Mouse (Mus musculus) limb, embryonic 15.5 days (tissue): ENCODE measurements at regions not wholly inside any gene's neighbourhood (a gene's known extent, or its start where the extent isn't known, plus 50 kb on each side); places are given as distances from the start of the nearest gene placed in this dataset.

Experiments used
- ATAC-seq: fragments of 200-750 bp; cut with Nextera tagmentation; 2 replicates; pipeline ENCODE4 v1.8.0; 2017; ENCODE audit warnings: low read depth, moderate TSS enrichment; ENCODE audit not compliant: insufficient number of reproducible peaks, low FRiP score, low TSS enrichment
- H3K27ac ChIP-seq: fragments of 300-500 bp; sonication (generic); 2 replicates; pipeline ENCODE4 v1.5.1; 2015; ENCODE audit warnings: moderate library complexity, mild to moderate bottlenecking, inconsistent platforms
- H3K27me3 ChIP-seq: fragments of 300-500 bp; sonication (generic); 2 replicates; pipeline ENCODE4 v1.6.1; 2015; ENCODE audit warnings: inconsistent platforms
- H3K36me3 ChIP-seq: fragments of 300-500 bp; sonication (generic); 2 replicates; pipeline ENCODE4 v1.6.1; 2015; ENCODE audit warnings: inconsistent platforms
- H3K4me1 ChIP-seq: fragments of 300-500 bp; sonication (generic); 2 replicates; pipeline ENCODE4 v1.6.1; 2015; ENCODE audit warnings: inconsistent platforms
- H3K4me2 ChIP-seq: fragments of 300-500 bp; sonication (generic); 2 replicates; pipeline ENCODE4 v1.6.1; 2015; ENCODE audit warnings: mild to moderate bottlenecking, inconsistent platforms
- H3K4me3 ChIP-seq: fragments of 300-500 bp; sonication (generic); 2 replicates; pipeline ENCODE4 v1.5.1; 2015; ENCODE audit warnings: mild to moderate bottlenecking, inconsistent platforms
- H3K9ac ChIP-seq: fragments of 300-500 bp; sonication (generic); 2 replicates; pipeline ENCODE4 v1.6.1; 2015; ENCODE audit warnings: inconsistent platforms
- H3K9me3 ChIP-seq: fragments of 300-500 bp; sonication (generic); 2 replicates; pipeline ENCODE4 v1.6.1; 2016; ENCODE audit warnings: inconsistent platforms
- WGBS: fragments of 180-500 bp; shearing (Covaris S2); methylation state at CpG from one replicate; pipeline ENCODE4 v1.1.7; 2015; 5-methylcytosine and 5-hydroxymethylcytosine counted together

DNA sequence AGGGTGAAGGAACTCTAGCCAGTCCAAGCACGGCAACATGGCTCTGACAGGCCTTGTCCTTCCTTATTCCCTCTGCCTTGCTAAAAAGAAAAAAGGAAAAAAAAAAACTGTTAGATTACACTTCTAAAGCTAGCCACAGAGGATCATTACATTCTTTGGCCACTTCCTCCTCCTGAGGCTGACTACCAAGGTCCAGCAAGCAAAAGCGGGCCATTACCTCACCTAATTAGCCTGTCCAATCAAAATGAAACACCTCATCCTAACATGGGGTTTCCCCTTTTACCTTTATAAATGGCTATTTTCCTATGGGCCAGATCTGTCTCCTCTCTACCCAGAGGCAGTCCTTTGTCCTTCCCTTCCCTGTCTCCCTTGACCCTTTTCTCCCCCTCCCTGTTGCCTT, 102.2 kb downstream of the Pih1h3b start:
- Histone ChIP-seq H3K27ac (no peak overlapping the region), H3K27me3 (peaks cover 20% of the 10 kb centered on the region), H3K36me3 (no peaks in the 10 kb centered on the region), H3K4me3 (no peak overlapping the region), H3K9ac (no peak overlapping the region), H3K4me2 (no peak overlapping the region), H3K4me1 (no peaks in the 10 kb centered on the region), H3K9me3 (no peaks in the 10 kb centered on the region)
- no peak for ATAC-seq
- WGBS, result 78% methylated on average over 2 of the region's 2 CpGs

DNA sequence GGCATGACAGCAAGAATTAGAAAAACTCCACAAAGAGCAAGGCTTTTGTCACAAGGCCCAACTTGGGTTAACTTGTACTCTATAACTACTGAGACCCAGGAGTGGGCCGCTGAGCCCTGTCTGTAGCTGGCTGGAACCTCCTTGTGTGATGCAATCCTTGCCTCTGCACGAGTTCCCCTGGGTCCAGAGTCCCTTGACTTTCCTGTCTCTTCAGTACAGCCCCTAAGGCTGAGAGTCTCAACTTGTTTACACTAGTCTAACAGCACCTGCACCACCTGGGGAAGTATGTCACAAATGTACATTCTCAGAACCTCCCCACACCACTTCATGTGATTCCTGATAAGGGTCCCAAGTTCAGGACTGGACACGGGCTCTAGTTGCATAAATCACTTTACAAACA, 103.3 kb downstream of the Pih1h3b start:
- no peaks in the 10 kb centered on the region for H3K9me3 ChIP-seq
- H3K27ac ChIP-seq, result no peak overlapping the region
- WGBS, result 71% methylated on average over 3 of the region's 3 CpGs
- H3K4me2 ChIP-seq, result no peak overlapping the region
- H3K4me3 ChIP-seq, result no peak overlapping the region
- no peaks in the 10 kb centered on the region for H3K36me3 ChIP-seq
- no peaks in the 10 kb centered on the region for H3K4me1 ChIP-seq
- peaks cover 21% of the 10 kb centered on the region for H3K27me3 ChIP-seq
- no peak for ATAC-seq
- H3K9ac ChIP-seq, result no peak overlapping the region

DNA sequence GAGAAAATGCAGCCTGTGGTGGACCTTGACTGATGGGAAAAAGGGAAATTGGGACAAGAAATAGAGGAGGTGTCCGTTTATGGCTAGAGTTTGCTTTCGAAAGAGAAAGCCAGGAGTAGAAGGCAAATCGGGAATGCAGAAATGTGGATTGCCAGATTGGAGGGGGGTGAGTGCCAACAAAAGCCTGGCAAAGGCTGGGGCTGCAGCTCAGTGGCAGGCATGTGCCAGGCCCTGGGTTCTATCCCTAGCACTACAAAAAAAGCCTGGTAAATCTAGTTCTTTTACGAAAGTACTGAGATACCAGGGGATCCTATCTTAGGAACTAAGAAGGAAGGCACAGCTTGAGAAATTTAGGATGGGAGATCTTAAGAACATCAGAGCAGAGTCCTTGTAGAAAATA, 117.2 kb downstream of the Pih1h3b start:
- Histone ChIP-seq H3K4me1 (no peaks in the 10 kb centered on the region), H3K36me3 (no peaks in the 10 kb centered on the region), H3K9ac (no peak overlapping the region), H3K27ac (no peak overlapping the region), H3K4me2 (no peak overlapping the region), H3K27me3 (peaks cover 4% of the 10 kb centered on the region; the same call in 1 of the 2 replicates), H3K4me3 (no peak overlapping the region), H3K9me3 (no peaks in the 10 kb centered on the region)
- 80% methylated on average over 4 of the region's 4 CpGs for WGBS
- no peak for ATAC-seq

DNA sequence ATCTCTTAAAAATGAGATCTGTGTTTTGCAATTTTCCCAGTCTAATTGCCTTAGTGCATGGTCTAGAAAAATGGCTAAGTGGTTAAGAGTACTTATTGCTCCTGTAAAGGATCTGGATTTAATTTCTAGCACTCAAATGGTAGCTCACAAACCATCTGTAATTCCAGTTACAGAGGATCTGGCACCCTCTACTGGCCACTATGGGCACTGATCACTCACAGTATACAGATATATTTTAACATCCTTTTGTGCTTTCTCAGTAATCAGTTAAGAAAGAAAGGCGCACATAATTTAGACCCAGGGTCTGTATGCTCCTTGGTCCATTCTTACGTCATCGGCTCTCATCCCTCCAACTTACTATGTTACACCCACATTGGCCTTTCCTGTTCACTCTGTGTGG, 120.3 kb downstream of the Pih1h3b start:
- WGBS, result 95% methylated on average over 3 of the region's 3 CpGs
- H3K27ac ChIP-seq, result no peak overlapping the region
- no peak overlapping the region for H3K4me2 ChIP-seq
- H3K9me3 ChIP-seq, result no peaks in the 10 kb centered on the region
- H3K9ac ChIP-seq, result no peak overlapping the region
- no peaks in the 10 kb centered on the region for H3K36me3 ChIP-seq
- H3K4me3 ChIP-seq, result no peak overlapping the region
- ATAC-seq, result no peak
- no peaks in the 10 kb centered on the region for H3K27me3 ChIP-seq
- no peaks in the 10 kb centered on the region for H3K4me1 ChIP-seq

DNA sequence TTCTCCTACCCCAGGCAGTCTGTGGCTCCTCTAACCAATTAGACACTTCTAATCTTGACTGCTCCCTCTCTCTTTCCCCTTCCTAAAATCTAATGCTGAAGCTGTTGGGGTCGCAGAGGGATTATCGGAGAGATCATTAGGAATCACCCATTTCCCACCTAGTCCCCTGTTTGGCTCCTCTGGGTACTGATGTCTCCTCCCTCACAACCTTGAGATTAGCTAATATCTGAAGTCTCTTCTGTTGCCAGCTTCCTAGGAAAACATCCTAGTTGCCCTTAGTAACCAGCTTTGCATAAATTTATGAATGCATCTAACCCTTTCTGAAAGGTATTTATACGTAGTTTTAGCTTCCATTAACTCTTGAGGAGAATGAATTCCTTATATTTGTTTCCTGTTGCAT, 138.4 kb upstream of the Frmpd3 start:
- no peak overlapping the region for H3K4me3 ChIP-seq
- 68% methylated on average over 3 of the region's 3 CpGs for WGBS
- no peaks in the 10 kb centered on the region for H3K4me1 ChIP-seq
- no peak overlapping the region for H3K27ac ChIP-seq
- H3K9me3 ChIP-seq, result no peaks in the 10 kb centered on the region
- no peak for ATAC-seq
- no peaks in the 10 kb centered on the region for H3K36me3 ChIP-seq
- H3K9ac ChIP-seq, result no peak overlapping the region
- H3K4me2 ChIP-seq, result no peak overlapping the region
- H3K27me3 ChIP-seq, result peaks cover 35% of the 10 kb centered on the region

DNA sequence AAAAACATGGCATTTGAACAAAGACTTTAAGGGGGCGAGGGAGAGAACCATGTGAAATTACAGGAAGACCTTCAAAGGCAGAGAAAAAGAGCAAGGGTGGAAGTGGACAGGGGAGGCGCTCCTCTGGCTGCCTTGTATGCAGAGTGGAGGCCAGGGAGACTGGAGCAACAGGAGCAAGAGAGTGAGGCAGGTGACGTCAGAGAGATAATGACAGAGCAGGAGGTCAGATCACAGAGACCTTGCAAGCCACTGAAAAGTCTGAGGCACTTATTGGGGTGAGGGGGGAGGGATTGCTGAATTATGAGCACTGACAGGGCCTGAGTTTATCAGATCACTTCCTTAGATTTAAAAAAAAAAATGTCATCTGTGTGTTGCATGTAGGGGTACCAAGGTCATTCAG, 133.3 kb upstream of the Frmpd3 start:
- Histone ChIP-seq H3K27me3 (peaks cover 19% of the 10 kb centered on the region), H3K4me2 (no peak overlapping the region), H3K9me3 (no peaks in the 10 kb centered on the region), H3K36me3 (no peaks in the 10 kb centered on the region), H3K4me3 (no peak overlapping the region), H3K4me1 (no peaks in the 10 kb centered on the region), H3K27ac (no peak overlapping the region), H3K9ac (no peak overlapping the region)
- 42% methylated on average over 3 of the region's 3 CpGs for WGBS
- no peak for ATAC-seq

DNA sequence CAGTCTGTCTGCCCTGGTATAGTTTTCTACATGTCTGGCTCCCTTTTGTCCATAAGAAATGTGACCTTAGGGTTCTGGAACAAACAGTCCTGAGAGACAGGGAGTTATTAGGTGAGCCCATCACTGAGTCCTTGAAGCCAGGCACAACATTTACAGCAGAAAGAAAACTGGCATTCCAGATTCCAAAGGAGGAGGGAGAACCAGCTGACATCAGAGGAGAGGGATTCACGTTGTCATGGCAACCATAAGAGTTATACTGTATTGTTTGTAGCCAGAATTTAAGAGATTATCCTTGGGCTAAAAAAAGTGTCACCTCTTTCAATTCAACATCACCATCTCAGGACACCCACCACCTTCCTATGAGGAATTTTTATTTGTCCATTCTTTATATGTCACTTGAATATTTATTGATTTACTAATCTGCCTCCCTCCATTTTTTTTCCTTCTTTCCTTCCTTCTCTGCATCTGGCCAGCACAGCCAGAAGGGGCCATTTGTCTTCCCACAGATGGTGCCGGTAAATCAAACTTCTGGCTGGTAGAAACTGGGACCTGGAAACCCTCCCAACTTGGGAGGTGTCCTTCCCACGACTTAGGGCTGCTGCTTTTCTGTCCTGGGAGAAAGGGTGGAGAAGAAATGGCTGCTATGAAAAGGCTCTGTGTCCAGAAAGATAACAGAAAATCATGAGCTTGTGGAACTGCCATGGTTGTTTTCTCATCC, 129.3 kb upstream of the Frmpd3 start:
- WGBS, result 37% methylated on average over 3 of the region's 3 CpGs
- no peak overlapping the region for H3K4me3 ChIP-seq
- H3K9ac ChIP-seq, result no peak overlapping the region
- H3K4me2 ChIP-seq, result no peak overlapping the region
- H3K27me3 ChIP-seq, result peaks cover 15% of the 10 kb centered on the region; the same call in 1 of the 2 replicates
- no peaks in the 10 kb centered on the region for H3K36me3 ChIP-seq
- ATAC-seq, result no peak
- no peaks in the 10 kb centered on the region for H3K4me1 ChIP-seq
- no peaks in the 10 kb centered on the region for H3K9me3 ChIP-seq
- no peak overlapping the region for H3K27ac ChIP-seq

DNA sequence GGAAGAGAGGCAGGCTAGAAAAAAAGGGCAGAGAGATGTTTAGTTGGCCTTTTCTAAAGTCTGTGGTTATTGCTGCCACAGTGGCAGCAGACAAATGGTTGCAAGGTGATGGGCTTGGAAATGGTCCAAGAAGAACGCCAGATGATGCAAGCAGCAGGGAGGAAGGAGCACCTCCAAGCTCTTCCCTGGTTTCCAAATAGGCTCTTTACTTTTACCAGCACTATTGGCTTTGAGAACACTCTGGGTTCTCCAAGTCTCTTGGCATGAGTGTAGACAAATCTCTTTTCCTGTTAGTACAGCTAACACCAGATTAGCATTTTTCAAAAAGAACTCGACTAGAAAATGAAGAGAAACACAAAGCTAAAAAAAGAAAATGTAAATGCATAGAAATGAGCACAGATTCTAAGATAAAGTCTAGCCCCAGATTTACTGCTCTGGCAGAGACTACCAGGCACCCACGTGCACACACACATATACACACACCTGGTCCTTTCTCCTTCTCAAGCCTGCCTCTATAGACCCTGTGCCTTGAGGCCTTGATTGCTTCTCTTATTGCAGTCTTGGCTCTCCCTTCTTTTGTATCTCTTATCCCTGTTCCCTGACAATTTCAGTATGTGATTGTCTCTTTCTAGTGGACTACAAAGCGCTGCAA, 127.7 kb upstream of the Frmpd3 start:
- no peak for ATAC-seq
- H3K27me3 ChIP-seq, result peaks cover 20% of the 10 kb centered on the region; the same call in 1 of the 2 replicates
- H3K9me3 ChIP-seq, result no peaks in the 10 kb centered on the region
- no peaks in the 10 kb centered on the region for H3K4me1 ChIP-seq
- no peak overlapping the region for H3K4me2 ChIP-seq
- H3K36me3 ChIP-seq, result no peaks in the 10 kb centered on the region
- no peak overlapping the region for H3K9ac ChIP-seq
- H3K27ac ChIP-seq, result no peak overlapping the region
- H3K4me3 ChIP-seq, result no peak overlapping the region
- 53% methylated on average over 4 of the region's 4 CpGs for WGBS

DNA sequence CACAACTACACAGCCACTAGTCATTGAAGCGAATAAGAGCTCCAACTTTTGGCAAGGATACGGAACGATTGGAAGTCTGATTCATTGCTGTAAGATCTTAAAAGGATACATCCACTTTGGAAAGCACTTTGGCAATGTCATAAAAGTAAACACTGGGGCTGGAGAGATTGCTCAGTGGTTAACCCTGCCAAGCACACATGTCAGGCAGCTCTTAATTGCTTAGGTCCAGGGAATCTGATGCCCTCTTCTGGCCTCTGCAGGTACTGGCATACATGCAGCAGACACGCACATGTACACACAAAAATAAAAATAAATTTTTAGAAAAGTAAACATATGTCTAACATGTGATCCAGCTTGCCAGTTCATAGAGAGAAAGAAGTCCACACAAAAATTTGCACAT, 86.3 kb upstream of the Frmpd3 start:
- Histone ChIP-seq H3K27ac (no peak overlapping the region), H3K9me3 (no peaks in the 10 kb centered on the region), H3K9ac (no peak overlapping the region), H3K27me3 (peaks cover 9% of the 10 kb centered on the region; the same call in 1 of the 2 replicates), H3K36me3 (no peaks in the 10 kb centered on the region), H3K4me3 (no peak overlapping the region), H3K4me2 (no peak overlapping the region), H3K4me1 (no peaks in the 10 kb centered on the region)
- no peak for ATAC-seq
- 86% methylated on average over 4 of the region's 4 CpGs for WGBS

DNA sequence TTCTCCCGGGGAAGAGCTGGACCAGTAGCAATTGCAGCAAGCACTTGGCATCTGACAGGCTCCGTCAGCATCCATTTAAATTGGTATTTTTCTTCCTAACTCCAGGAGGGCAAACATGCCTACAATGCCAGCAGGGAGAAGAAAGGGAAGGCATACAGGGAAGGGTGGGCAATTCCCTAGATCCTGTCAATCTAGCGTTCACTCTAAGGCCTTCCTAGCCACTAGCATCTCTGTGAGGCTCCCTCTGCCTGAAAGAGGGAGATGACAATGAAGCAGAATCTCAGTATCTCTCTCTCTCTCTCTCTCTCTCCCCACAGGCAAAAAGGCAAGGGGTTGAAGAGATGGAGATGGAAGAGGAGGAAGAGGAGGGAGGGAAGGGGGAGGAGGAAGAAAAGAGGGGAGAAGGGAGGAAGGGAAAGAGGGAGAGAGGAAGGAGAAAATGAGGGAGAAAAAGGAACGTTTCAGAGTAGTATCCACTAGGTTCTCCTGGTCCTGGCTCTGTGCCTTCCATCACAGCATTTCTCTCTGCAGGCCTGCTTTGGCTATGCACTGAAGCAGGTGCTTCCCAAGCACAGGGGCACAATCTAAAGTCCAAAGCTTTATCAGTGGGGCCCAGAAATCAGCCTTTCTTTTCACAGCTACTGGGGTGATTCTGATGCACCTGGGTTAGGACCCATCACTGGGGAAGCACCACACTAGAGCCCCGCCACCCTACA, 72.2 kb upstream of the Frmpd3 start:
- ATAC-seq, result no peak
- Histone ChIP-seq H3K27me3 (peaks cover 56% of the 10 kb centered on the region), H3K27ac (no peak overlapping the region), H3K4me2 (no peak overlapping the region), H3K36me3 (no peaks in the 10 kb centered on the region), H3K4me1 (no peaks in the 10 kb centered on the region), H3K4me3 (no peak overlapping the region), H3K9ac (no peak overlapping the region), H3K9me3 (no peaks in the 10 kb centered on the region)
- WGBS, result 63% methylated on average over 5 of the region's 5 CpGs

DNA sequence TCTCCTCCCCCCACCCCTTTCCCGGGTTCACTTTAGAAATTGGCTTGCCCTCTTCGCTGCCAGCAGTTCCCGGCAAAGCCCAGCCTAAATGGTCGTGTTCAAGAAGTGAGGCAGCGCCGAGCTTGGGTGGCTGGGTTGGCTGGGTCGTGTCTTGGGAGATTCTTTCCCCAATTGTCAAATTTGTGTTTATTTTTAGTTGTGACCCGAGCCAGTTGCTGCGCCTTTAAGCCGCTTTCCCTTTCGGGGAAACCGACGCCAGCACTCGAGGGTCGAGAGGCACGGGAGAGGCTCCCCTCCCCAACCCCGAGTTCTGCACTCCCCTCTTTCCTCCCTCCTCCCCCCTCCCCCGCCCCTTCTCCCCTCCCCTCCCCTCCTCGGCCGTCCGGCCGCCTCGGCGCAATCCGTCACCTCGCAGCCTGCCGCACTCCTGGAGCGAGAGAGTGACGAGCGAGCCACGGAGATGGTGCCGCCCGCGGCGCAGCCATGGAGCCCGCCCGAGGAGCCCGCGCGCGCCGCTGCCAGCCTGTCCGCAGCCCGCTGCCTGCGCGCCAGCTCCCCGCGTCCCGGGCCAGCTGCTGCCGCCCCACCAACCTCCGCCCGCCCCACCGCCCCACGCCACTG, 64.6 kb upstream of the Frmpd3 start:
- no peaks in the 10 kb centered on the region for H3K9me3 ChIP-seq
- 0 out of 2 replicates have a peak, but pooled peaks cover 4% of the 10 kb centered on the region for H3K4me1 ChIP-seq
- no peaks in the 10 kb centered on the region for H3K36me3 ChIP-seq
- no peak overlapping the region for H3K27ac ChIP-seq
- no peak for ATAC-seq
- H3K4me3 ChIP-seq, result peak overlapping the region; percentile 52
- H3K9ac ChIP-seq, result peak overlapping the region; percentile 31
- H3K4me2 ChIP-seq, result peak overlapping the region; percentile 84
- WGBS, result 22% methylated on average over 29 of the region's 54 CpGs
- H3K27me3 ChIP-seq, result peaks cover 78% of the 10 kb centered on the region
